Mouse (Mus musculus) hindbrain, embryonic 13.5 days (tissue): ENCODE data around the gene Atp5b. TPM values are rescaled to one million over a fixed set of nuclear protein-coding genes. Genes with fewer than 3 reads are reported as not detected.

Experiments used
- ATAC-seq: fragments of 200-750 bp; cut with Nextera tagmentation; 2 replicates; pipeline ENCODE4 v1.8.0; 2017; ENCODE audit warnings: moderate TSS enrichment; ENCODE audit not compliant: low FRiP score
- H3K27ac ChIP-seq: fragments of 300-500 bp; sonication (generic); 2 replicates; pipeline ENCODE4 v1.5.1; 2015; ENCODE audit warnings: inconsistent platforms, mild to moderate bottlenecking, moderate library complexity
- H3K27me3 ChIP-seq: fragments of 300-500 bp; sonication (generic); 2 replicates; pipeline ENCODE4 v1.6.1; 2015; ENCODE audit warnings: mild to moderate bottlenecking, inconsistent platforms
- H3K36me3 ChIP-seq: fragments of 300-500 bp; sonication (generic); 2 replicates; pipeline ENCODE4 v1.6.1; 2015; ENCODE audit warnings: mild to moderate bottlenecking, inconsistent platforms
- H3K4me1 ChIP-seq: fragments of 300-500 bp; sonication (generic); replicated peaks from 2 replicates; pipeline ENCODE4 v1.6.1; 2015; ENCODE audit warnings: inconsistent platforms
- H3K4me2 ChIP-seq: fragments of 300-500 bp; sonication (generic); 2 replicates; pipeline ENCODE4 v1.6.1; 2015; ENCODE audit warnings: inconsistent platforms, mild to moderate bottlenecking, moderate library complexity
- H3K4me3 ChIP-seq: fragments of 300-500 bp; sonication (generic); 2 replicates; pipeline ENCODE4 v1.5.1; 2015; ENCODE audit warnings: mild to moderate bottlenecking, inconsistent platforms
- H3K9ac ChIP-seq: fragments of 300-500 bp; sonication (generic); 2 replicates; pipeline ENCODE4 v1.6.1; 2015; ENCODE audit warnings: mild to moderate bottlenecking, inconsistent platforms
- H3K9me3 ChIP-seq: fragments of 300-500 bp; sonication (generic); 2 replicates; pipeline ENCODE4 v1.6.1; 2016; ENCODE audit warnings: inconsistent platforms
- WGBS: fragments of 180-500 bp; shearing (Covaris S2); methylation state at CpG from one replicate; pipeline ENCODE4 v1.1.7; 2015; 5-methylcytosine and 5-hydroxymethylcytosine counted together
- polyA plus RNA-seq: library from polyadenylated mRNA; unstranded; fragments of >200 nt; fragmentation: Nextera tagmentation; extraction: Ambion mirVana; gene quantifications from 2 replicates; pipeline ENCODE4 v1.2.1, GENCODE M21; 2015

Gene Atp5b
- polyA plus RNA-seq, 1 experiment from 2014 or later, result 2,130 TPM

DNA sequence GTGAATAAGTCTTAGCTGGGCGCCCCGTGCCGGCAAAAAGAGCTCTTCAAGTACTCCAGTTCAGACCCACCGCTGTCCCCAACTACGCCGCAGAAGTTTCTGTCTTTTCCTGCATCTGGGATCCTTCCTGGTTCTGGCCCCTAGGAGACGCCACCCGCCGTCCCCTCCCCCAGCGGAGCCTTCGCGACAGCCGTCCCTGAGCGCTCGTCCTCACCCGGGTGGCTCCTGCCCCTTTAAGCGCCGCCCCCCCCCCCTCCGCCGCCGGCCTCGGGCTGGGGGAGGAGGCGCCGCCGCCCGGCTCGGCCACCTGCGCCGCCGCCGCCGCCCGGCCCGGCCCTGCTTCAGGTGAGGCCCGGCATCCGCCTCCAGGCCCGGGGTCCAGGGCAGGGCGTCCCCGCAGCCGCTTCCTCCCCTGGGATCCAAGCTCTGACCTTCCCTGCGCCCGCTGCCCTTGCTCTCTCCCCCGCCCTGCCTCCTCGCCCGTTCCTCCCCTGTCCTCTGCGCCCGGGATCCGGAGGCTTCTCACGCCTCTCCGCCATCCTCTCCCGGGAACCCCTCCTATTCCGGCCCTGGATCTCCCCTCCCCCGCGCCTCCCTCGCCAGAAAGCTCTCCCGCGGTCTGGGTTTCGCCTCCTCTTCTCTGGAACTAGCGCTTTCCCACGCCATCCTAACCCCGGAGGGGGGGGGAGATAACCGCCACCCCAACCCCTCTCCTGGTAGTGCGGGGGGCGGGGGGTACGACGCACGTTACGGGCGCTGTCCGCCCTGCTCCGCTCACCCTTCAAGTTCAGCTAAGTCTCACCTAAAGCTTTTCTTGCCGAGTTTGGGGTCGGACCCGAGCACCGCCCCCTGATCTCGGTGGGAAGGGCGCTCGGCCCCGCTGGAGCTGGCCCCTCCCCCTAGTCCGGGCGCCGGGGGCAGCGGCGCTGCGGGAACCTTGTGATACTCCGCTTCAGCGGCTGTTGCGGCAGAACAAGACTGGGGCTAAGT lies 9.7 kb downstream of the Atp5b start:
- H3K4me2 ChIP-seq, result peak overlapping the region; percentile 87
- H3K4me3 ChIP-seq, result peak overlapping the region; percentile 82
- under 1% methylated on average over 78 of the region's 88 CpGs for WGBS
- peak overlapping the region; percentile 92 for H3K27ac ChIP-seq
- peaks cover 31% of the 10 kb centered on the region for H3K36me3 ChIP-seq
- H3K4me1 ChIP-seq, result peaks cover 44% of the 10 kb centered on the region
- ATAC-seq, result peak; percentile 40
- H3K9me3 ChIP-seq, result no peaks in the 10 kb centered on the region
- peak overlapping the region; percentile 95 for H3K9ac ChIP-seq
- no peaks in the 10 kb centered on the region for H3K27me3 ChIP-seq

DNA sequence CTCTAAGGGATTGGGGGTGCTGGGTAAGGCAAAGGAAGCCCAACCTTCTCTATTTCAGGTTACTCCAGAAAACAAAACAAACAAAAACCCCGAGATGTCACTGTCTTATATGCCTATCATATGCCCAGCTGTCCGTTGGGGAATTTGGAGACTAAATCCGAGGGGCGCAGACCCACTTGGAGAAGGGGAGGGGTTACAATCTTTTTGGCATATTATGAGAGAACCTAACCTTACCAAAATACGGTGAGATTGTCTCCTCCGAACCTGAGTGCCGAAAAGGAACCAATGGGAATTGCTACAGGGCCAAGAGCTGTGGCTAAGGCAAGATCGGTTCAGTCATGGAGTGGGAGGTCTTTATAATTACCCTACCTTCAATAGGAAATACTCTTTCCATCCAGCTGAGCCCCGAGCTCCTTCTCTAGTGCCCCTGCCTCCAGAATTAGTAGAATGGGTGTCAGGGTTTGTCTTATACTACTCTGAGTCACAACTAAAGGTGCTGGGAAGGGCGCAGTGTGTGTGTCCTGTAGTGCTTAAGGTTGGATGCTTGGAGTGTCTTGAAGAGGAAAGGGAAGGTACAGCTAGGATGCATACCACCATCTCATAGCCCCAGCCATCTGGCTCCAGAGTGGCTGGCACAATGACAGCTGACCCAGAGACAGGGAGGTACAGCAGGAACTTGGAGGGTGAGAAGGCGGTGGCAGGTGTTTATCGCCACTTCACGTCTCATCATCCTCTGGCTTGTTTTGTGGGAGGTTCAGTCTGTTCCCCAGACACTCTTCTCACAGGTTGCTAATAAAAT lies 10.6 kb downstream of the Atp5b start:
- Histone ChIP-seq H3K9ac (peak overlapping the region; percentile 95), H3K27me3 (no peaks in the 10 kb centered on the region), H3K27ac (peak overlapping the region; percentile 92), H3K4me3 (peak overlapping the region; percentile 82), H3K36me3 (peaks cover 22% of the 10 kb centered on the region), H3K4me1 (peaks cover 53% of the 10 kb centered on the region), H3K4me2 (peak overlapping the region; percentile 87), H3K9me3 (no peaks in the 10 kb centered on the region)
- no peak for ATAC-seq
- WGBS, result 23% methylated on average over 13 of the region's 13 CpGs

GRCm38 (mm10) chr10:128094340-128094968 lies 11.4 kb downstream of the Atp5b start:
- no peaks in the 10 kb centered on the region for H3K27me3 ChIP-seq
- WGBS, result 12% methylated on average over 19 of the region's 19 CpGs
- no peak for ATAC-seq
- H3K4me1 ChIP-seq, result peaks cover 57% of the 10 kb centered on the region
- H3K36me3 ChIP-seq, result peaks cover 14% of the 10 kb centered on the region
- H3K9ac ChIP-seq, result peak overlapping the region; percentile 56
- H3K4me2 ChIP-seq, result peak overlapping the region; percentile 87
- H3K9me3 ChIP-seq, result no peaks in the 10 kb centered on the region
- H3K4me3 ChIP-seq, result peak overlapping the region; percentile 82
- peak overlapping the region; percentile 92; the same call in 1 of the 2 replicates for H3K27ac ChIP-seq

GRCm38 (mm10) chr10:128095003-128095636 lies 12.0 kb downstream of the Atp5b start:
- Histone ChIP-seq H3K4me2 (peak overlapping the region; percentile 87), H3K9ac (peak overlapping the region; percentile 56; the same call in 1 of the 2 replicates), H3K9me3 (no peaks in the 10 kb centered on the region), H3K4me1 (peaks cover 57% of the 10 kb centered on the region), H3K27me3 (no peaks in the 10 kb centered on the region), H3K4me3 (no peak overlapping the region; the same call in 1 of the 2 replicates), H3K36me3 (peaks cover 7% of the 10 kb centered on the region), H3K27ac (no peak overlapping the region)
- 34% methylated on average over 9 of the region's 9 CpGs for WGBS
- ATAC-seq, result no peak

DNA sequence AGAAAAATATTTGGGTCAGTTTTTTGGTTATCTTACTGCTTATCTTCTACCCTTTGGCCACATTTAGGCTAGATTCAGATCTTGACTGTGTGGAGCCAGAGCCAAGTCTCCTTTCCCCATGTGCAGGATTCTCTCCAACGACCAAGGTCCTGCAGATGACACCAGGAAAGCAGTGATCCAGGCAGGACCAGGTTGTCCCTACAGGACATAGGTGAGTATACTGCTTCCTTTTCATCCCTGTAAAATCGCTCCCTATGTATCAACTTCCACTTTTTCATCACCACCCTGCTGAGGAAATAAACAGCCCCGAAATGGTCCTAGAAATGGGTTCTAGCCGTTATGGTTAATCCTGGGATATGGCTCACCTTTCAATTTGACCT lies 13.2 kb downstream of the Atp5b start:
- Histone ChIP-seq H3K4me2 (0 out of 2 replicates have a peak overlapping the region, but pooled peaks have one; percentile 15), H3K36me3 (no peaks in the 10 kb centered on the region), H3K27me3 (no peaks in the 10 kb centered on the region), H3K4me1 (peaks cover 49% of the 10 kb centered on the region), H3K4me3 (peak overlapping the region; percentile 99), H3K9me3 (no peaks in the 10 kb centered on the region), H3K27ac (no peak overlapping the region), H3K9ac (no peak overlapping the region)
- 20% methylated on average over 4 of the region's 4 CpGs for WGBS
- ATAC-seq, result no peak

GRCm38 (mm10) chr10:128096693-128097586 lies 13.9 kb downstream of the Atp5b start:
- peak; percentile 75 for ATAC-seq
- H3K27me3 ChIP-seq, result no peaks in the 10 kb centered on the region

GRCm38 (mm10) chr10:128097587-128097971 lies 14.5 kb downstream of the Atp5b start:
- Histone ChIP-seq H3K9ac (peak overlapping the region; percentile 96), H3K9me3 (no peaks in the 10 kb centered on the region), H3K4me1 (peaks cover 38% of the 10 kb centered on the region), H3K4me2 (peak overlapping the region; percentile 72), H3K36me3 (no peaks in the 10 kb centered on the region), H3K27me3 (no peaks in the 10 kb centered on the region), H3K4me3 (peak overlapping the region; percentile 99), H3K27ac (peak overlapping the region; percentile 88)
- WGBS, result 0% methylated on average over 13 of the region's 13 CpGs
- ATAC-seq, result no peak

More at GRCm38 (mm10) chr10:128096693-128097586, 13.9 kb downstream of the Atp5b start:
- Histone ChIP-seq H3K36me3 (no peaks in the 10 kb centered on the region), H3K9ac (peak overlapping the region; percentile 96), H3K4me3 (peak overlapping the region; percentile 99), H3K27ac (peak overlapping the region; percentile 88), H3K4me2 (peak overlapping the region; percentile 72), H3K9me3 (no peaks in the 10 kb centered on the region), H3K4me1 (peaks cover 42% of the 10 kb centered on the region)
- under 1% methylated on average over 85 of the region's 86 CpGs for WGBS

DNA sequence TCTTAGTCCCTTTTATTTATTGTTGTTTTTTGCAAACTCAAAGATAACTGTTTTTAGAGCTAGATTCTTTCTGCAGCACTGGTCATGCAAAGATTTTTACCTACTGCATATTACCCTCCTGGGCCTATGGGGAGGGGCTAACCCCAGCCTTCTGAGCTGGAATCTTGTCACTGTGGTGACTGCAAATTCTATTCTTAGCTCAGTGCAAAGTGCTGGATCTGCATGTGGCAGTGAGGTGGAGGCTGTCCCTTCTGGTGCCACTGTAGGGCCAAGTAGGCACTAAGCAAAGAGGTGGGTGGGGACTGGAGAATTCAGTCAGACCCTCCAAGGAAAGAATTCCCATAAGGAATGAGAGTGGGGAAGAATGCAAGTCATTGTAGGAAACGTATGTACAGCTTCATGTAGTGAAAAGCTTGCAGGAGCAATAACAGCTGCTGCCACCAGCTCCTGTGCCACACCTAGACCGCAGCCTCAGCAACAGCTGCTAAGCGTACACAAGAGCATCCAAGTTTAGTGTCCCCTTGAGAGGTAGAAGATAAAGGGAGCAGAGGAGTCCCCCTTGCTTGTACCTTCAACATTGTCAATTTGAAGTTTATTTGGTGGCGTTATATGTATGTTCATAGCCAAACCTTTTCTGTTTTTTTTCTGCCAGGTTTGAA lies 27.2 kb downstream of the Atp5b start:
- H3K4me1 ChIP-seq, result no peaks in the 10 kb centered on the region
- H3K36me3 ChIP-seq, result peaks cover 58% of the 10 kb centered on the region
- 94% methylated on average over 4 of the region's 4 CpGs for WGBS
- no peaks in the 10 kb centered on the region for H3K9me3 ChIP-seq
- H3K9ac ChIP-seq, result no peak overlapping the region
- no peaks in the 10 kb centered on the region for H3K27me3 ChIP-seq
- H3K27ac ChIP-seq, result no peak overlapping the region
- ATAC-seq, result no peak
- no peak overlapping the region for H3K4me3 ChIP-seq
- no peak overlapping the region for H3K4me2 ChIP-seq

GRCm38 (mm10) chr10:128111227-128111626 lies 28.2 kb downstream of the Atp5b start:
- ATAC-seq, result no peak
- H3K36me3 ChIP-seq, result peaks cover 68% of the 10 kb centered on the region

GRCm38 (mm10) chr10:128123833-128124232 lies 40.8 kb downstream of the Atp5b start:
- ATAC-seq, result no peak
- Histone ChIP-seq H3K36me3 (peaks cover 94% of the 10 kb centered on the region), H3K27me3 (no peaks in the 10 kb centered on the region), H3K9me3 (no peaks in the 10 kb centered on the region), H3K4me2 (no peak overlapping the region), H3K9ac (no peak overlapping the region), H3K4me3 (no peak overlapping the region), H3K27ac (no peak overlapping the region), H3K4me1 (no peaks in the 10 kb centered on the region)
- WGBS, result 96% methylated on average over 7 of the region's 7 CpGs

More at GRCm38 (mm10) chr10:128111227-128111626, 28.2 kb downstream of the Atp5b start:
- Histone ChIP-seq H3K4me1 (no peaks in the 10 kb centered on the region), H3K9ac (no peak overlapping the region), H3K9me3 (no peaks in the 10 kb centered on the region), H3K4me2 (no peak overlapping the region), H3K4me3 (no peak overlapping the region), H3K27ac (no peak overlapping the region), H3K27me3 (no peaks in the 10 kb centered on the region)
